Mouse (Mus musculus): ENCODE measurements around the gene Synj2.

DNA sequence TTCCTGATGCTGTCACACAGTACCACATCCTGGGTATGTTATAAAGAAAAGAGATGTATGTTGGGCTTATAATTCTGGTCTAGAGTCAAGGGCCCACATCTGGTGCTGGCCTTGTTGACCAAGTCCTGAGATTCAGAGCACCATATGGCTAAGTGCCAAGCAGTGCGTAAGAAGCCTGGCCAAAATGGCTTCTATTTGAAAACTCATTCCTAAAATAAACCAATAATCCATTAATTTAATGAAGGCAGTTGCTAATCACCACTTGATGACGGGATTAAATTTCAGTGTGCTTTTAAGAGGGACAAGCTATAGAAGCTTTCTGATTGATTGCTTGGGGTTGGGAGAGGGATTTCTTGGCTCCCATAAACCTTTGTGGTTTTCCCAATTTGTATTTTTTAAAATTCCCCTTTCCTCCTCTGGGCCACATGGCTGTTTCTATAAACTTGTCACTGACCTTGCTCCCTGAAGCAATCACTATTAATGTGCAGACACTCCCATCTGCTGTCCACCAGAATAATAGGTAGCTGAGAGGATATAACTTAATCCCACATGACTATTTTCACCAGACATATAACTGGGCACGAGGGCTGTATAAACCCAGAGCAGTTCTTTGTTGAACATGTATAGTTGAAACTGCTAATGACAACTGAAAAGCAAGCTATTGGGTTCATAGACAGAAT lies 52.6 kb downstream of the Synj2 start:
- TF ChIP-seq CTCF (IDR thresholded peaks at IDR 0.05; ENCODE audit: borderline replicate concordance, extremely low read depth, insufficient read depth, insufficient read length) (no peak), POLR2A (IDR thresholded peaks at IDR 0.05; ENCODE audit: borderline replicate concordance, extremely low read depth, insufficient read depth, insufficient read length, poor library complexity, severe bottlenecking) (no peak)

Measured in brain, embryonic 14.5 days (tissue).